Mouse (Mus musculus) midbrain, embryonic 10.5 days (tissue): ENCODE measurements around the gene Bag5. TPM values are rescaled to one million over a fixed set of nuclear protein-coding genes. Genes with fewer than 3 reads are reported as not detected.

ENCODE experiments used
- DNase-seq: peaks from one replicate; pipeline ENCODE4 v3.0.0-alpha.2; 2017; ENCODE audit warnings: low spot score
- H3K27ac ChIP-seq: fragments of 300-500 bp; sonication (generic); replicated peaks from 2 replicates; pipeline ENCODE4 v1.5.1; 2016; ENCODE audit warnings: mild to moderate bottlenecking
- H3K27me3 ChIP-seq: fragments of 300-500 bp; sonication (generic); 2 replicates; pipeline ENCODE4 v1.6.1; 2016; ENCODE audit warnings: low read depth, mild to moderate bottlenecking; ENCODE audit not compliant: poor library complexity, severe bottlenecking
- H3K36me3 ChIP-seq: fragments of 300-500 bp; sonication (generic); 2 replicates; pipeline ENCODE4 v1.6.1; 2016; ENCODE audit warnings: mild to moderate bottlenecking, moderate library complexity
- H3K4me1 ChIP-seq: fragments of 300-500 bp; sonication (generic); 2 replicates; pipeline ENCODE4 v1.6.1; 2016
- H3K4me3 ChIP-seq: fragments of 300-500 bp; sonication (generic); 2 replicates; pipeline ENCODE4 v1.5.1; 2016; ENCODE audit warnings: mild to moderate bottlenecking, moderate library complexity
- H3K9me3 ChIP-seq: fragments of 300-500 bp; sonication (generic); replicated peaks from 2 replicates; pipeline ENCODE4 v1.6.1; 2016; ENCODE audit warnings: mild to moderate bottlenecking
- WGBS: fragments of 180-500 bp; shearing (Covaris S2); methylation state at CpG from one replicate; pipeline ENCODE4 v1.1.7; 2016; 5-methylcytosine and 5-hydroxymethylcytosine counted together
- polyA plus RNA-seq: library from polyadenylated mRNA; unstranded; fragments of >200 nt; fragmentation: Nextera tagmentation; extraction: Ambion mirVana; gene quantifications from 2 replicates; pipeline ENCODE4 v1.2.1, GENCODE M21; 2016

Bag5 gene
- 57.2 and 62.0 TPM in 2 replicates for polyA plus RNA-seq

DNA sequence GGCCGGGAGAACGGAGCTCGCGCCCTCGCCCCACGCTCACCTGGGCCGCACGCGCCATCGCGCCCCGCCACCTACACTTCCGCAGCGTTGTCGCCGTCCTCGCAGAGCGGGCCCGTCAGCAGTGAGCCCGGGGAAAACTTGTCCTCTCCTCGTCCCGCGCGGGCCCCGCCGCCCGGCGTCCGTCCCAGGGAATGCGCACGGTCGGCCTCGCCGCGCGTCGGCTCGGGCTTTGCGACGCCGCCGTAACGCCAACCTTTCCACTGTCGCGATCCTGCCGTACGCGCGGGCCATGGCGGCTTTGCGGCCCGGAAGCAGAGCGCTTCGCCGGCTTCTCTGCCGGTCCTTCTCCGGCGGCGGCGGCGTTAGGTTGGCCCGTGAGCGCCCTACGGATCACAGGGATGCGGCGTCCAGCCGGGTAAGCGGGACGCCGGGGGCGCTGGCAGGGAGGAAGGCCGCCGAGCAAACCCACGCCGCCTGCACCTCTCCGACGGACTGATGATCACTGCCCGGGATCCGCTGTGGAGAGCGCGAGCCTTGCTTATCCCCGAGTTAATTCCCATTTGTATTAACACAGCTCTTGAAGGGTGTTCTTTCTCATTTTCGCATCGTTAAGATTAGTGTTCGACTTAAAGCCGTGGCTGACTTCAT, at the start of gene Bag5, which contains the start of gene Apopt1:
TSS of gene Bag5 (minus strand) at position 254 of the 648 bp plus-strand sequence.
TSS of gene Apopt1 (plus strand) at position 258 of the 648 bp plus-strand sequence.
- H3K27ac ChIP-seq: peak within 1 kb of the TSS; percentile 96
- peak; percentile 92 for DNase-seq
- peaks cover 55% of the 10 kb centered on the region for H3K36me3 ChIP-seq
- WGBS: under 1% methylated on average over 86 of the region's 86 CpGs
- H3K27me3 ChIP-seq: no peaks in the 10 kb centered on the region
- peak within 1 kb of the TSS; percentile 99 for H3K4me3 ChIP-seq
- peaks cover 26% of the 10 kb centered on the region for H3K4me1 ChIP-seq
- H3K9me3 ChIP-seq: no peaks in the 10 kb centered on the region

DNA sequence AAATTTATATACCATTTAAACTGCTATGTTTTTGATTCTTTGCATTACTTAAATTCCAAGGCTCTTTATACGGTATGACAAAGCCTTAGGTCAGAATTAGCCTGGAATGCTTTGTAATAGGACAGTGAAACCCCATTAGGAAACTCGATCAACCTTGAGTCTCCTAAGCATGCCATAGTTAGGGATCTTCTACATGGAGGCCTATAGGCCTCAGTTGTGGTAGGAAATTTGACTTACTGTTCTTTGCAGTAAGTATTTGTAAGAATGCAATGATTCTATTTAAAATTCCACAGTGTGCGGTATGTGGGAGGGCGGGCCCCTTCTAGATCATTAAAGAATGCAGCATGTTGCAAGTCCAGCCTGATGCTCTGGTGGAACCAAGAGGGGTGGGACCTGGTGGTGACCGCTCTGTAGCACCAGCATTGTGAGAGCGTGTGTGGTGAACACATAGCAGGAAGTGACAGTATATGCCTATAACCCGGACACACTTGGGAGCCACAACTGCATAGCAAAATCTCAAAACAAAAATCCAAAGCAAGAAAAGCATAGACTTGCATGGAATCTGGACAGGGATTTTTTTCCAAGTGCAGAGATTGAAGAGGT, 47.4 kb upstream of the Bag5 start:
- DNase-seq: no peak
- WGBS: 80% methylated on average over 7 of the region's 7 CpGs
- Histone ChIP-seq H3K4me1 (peaks cover 74% of the 10 kb centered on the region), H3K9me3 (no peaks in the 10 kb centered on the region), H3K4me3 (peak overlapping the region; percentile 89), H3K27me3 (peaks cover 12% of the 10 kb centered on the region; the same call in 1 of the 2 replicates), H3K27ac (peak overlapping the region; percentile 95; the same call in 1 of the 2 replicates), H3K36me3 (peaks cover 24% of the 10 kb centered on the region)

DNA sequence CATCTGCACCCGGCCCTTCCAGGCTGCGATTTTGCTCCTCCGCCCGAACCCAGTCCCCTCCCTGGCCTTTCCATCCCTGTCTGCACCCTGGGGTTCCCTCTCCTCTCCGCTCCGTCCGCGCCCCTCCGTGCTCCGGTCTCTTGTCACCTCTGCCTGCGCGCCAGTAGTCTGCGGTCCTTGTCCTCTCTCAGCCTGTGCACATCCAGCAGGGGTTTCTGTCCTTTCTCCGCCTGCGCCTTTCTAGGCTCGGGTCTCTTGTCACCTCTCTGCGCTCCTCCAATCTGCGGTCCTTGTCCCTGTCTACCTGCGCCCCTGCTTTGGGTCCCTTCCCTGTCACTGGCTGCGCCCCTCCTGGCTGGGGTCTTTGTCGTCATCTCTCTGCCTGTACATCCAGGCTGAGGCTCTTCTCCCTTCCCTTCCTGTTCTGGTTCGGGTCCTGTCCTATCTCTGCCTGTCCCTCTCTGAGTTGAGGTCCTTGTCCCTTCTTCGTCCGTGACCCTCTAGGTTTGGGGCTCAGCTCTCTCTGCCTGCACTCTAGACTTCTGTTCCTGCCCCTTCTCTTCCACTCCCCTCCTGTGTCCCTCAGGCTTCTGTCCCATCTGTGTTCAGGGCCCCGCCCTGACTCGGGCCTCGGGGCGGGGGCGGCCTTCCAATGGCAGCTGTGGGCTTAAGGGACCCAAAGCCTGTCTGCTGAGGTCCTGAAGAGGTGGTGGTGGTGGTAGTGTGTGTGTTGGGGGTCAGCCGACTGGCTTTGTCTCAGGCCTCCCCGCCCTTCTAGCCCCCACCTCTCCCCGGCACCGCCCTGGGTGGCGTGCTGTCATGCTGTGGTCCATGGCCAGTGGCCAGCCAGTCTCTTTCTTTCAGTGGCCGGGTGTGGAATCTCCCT, 46.4 kb upstream of the Bag5 start:
- WGBS: 2% methylated on average over 35 of the region's 35 CpGs
- DNase-seq: peak; percentile 65
- peak overlapping the region; percentile 95 for H3K27ac ChIP-seq
- no peaks in the 10 kb centered on the region for H3K9me3 ChIP-seq
- peaks cover 66% of the 10 kb centered on the region for H3K4me1 ChIP-seq
- H3K27me3 ChIP-seq: peaks cover 12% of the 10 kb centered on the region; the same call in 1 of the 2 replicates
- peak overlapping the region; percentile 89 for H3K4me3 ChIP-seq
- H3K36me3 ChIP-seq: peaks cover 24% of the 10 kb centered on the region

DNA sequence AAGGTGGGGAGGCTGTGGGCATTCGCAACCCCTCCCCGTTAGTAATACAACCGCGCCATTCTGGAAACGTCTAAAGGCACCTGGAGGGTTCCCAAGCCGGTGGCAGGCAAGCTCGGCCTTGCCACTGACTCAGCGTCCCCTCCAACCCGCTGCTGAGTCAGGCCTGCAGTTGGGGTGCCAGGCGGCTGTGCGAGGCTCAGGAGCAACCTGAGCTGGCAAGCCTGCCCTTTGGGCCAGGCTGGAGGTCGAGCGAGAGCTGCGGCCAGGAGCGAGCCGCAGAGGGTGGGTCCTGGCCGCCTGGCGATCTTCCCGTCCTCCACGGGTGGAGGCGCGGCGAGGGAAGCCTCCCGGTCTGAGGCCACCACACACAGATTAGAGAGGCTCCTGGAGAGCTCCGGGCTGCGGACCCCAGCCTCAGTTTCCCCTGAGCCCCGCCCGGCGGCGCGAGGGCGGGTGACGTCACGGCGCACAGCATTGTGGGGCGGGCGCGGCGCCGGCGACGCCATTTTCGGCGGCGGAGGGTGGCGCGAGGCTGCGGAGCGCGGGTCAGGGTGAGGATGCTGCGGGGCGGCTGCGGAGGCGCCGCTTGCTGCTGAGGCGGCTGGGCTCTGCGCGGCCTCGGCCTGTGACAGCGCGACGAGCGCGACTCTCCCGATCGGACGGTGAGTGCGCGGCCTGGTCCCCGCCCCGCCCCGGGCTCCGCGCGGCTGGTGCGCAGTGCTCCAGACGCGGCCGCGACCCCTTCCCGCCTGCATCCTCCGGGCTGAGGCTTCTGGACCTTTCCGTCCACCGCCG, 45.5 kb upstream of the Bag5 start, which contains the start of gene Klc1:
TSS of gene Klc1 (plus strand) at position 469 of the 795 bp plus-strand sequence.
- H3K27ac ChIP-seq: peak within 1 kb of the TSS; percentile 95
- peak within 1 kb of the TSS; percentile 89 for H3K4me3 ChIP-seq
- 1% methylated on average over 85 of the region's 85 CpGs for WGBS
- peak; percentile 81 for DNase-seq
- peaks cover 61% of the 10 kb centered on the region for H3K4me1 ChIP-seq
- H3K9me3 ChIP-seq: no peaks in the 10 kb centered on the region
- peaks cover 17% of the 10 kb centered on the region for H3K36me3 ChIP-seq
- H3K27me3 ChIP-seq: peaks cover 12% of the 10 kb centered on the region; the same call in 1 of the 2 replicates

DNA sequence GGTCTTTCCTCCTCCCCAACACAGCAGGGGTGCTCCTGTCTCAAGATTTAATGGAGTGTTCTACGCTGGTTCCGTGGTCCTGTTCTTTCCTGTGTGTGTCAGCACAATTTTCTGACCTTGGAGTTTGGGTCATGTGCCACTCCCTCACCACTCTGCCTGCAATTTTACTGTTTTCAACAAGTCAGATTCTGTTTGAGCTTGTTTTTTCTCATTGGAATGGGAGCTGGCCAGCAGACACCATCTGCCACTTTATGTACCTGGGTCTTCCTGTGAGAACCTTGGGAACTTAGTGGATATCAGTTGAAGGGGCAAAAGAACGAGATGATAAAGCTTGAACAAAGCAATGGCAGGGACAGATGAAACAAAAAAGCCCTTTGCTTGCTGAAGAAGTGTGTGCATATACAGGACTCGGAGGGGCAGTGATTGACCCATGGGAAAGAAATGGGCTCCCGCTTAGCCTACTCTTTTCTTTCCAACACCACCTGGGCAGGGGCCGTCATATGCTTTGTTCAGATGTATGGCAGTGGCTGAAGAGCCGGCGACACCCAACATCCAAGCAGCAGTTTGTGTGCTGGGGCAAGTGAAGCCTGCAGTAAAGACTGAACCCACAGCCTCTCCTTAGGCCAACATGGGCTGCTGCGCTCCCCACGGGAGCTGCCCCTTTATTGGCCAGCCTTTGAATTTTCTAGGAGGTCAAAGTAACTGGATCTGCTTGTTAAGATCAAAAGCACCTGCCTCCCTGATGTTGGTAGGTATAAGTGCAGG, 44.7 kb upstream of the Bag5 start:
- DNase-seq: no peak
- Histone ChIP-seq H3K36me3 (peaks cover 9% of the 10 kb centered on the region), H3K27ac (peak overlapping the region; percentile 95), H3K9me3 (no peaks in the 10 kb centered on the region), H3K4me1 (peaks cover 53% of the 10 kb centered on the region), H3K4me3 (peak overlapping the region; percentile 89), H3K27me3 (peaks cover 12% of the 10 kb centered on the region; the same call in 1 of the 2 replicates)
- WGBS: 61% methylated on average over 10 of the region's 10 CpGs

DNA sequence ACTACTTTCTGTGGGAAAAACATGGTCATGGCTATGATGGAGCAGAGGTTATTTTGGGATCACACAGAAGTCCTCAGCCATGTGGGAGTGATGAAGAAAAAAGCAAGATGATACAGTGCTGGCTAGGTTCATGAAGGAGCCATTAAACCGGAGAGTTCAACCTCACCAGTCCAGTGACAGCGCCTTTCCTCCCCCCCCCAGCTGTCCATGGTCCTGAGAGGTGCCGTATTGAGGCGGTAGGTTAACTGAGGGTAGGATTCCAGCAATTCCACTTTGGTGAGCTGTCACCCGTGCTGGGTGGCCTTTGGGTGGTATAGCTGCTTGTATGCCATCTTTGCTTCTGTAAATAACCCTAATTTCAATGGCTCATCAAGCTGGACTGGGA, 43.6 kb upstream of the Bag5 start:
- Histone ChIP-seq H3K4me3 (no peak overlapping the region), H3K36me3 (no peaks in the 10 kb centered on the region), H3K27ac (no peak overlapping the region), H3K9me3 (no peaks in the 10 kb centered on the region), H3K4me1 (peaks cover 44% of the 10 kb centered on the region), H3K27me3 (peaks cover 12% of the 10 kb centered on the region; the same call in 1 of the 2 replicates)
- no peak for DNase-seq
- 50% methylated on average over 5 of the region's 5 CpGs for WGBS

DNA sequence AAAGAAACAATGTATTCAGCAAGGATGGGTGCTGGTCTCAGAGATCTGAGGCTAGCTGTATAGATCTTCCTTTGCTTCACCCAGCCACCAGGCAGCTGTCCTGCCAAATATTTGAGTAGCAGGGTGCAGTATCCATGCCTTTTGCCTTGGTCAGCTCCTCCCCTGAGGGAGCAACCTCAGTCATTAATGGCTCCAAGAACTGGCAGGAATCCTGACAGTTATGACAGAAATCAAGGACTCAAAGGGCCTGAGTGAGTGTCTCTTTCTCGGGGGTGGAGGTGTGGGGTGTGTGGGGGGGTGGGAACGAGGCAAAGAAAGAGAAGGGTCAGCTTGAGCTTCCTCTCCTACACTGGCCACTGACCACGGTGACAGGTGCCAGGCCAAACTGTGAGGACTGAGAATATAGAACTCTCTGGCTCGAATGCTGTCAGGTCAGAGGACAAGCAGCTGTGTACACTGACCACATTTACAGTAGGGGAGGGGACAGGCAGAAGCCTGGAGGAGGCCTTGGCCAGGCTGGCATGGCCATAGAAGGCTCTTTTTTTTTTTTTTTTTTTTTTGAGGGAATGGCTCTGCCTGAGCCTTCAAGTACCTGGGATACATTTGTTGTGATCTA, 43.1 kb upstream of the Bag5 start:
- H3K4me1 ChIP-seq: peaks cover 39% of the 10 kb centered on the region
- no peak overlapping the region for H3K27ac ChIP-seq
- H3K9me3 ChIP-seq: no peaks in the 10 kb centered on the region
- no peak overlapping the region for H3K4me3 ChIP-seq
- no peaks in the 10 kb centered on the region for H3K36me3 ChIP-seq
- 72% methylated on average over 4 of the region's 4 CpGs for WGBS
- DNase-seq: no peak
- H3K27me3 ChIP-seq: peaks cover 12% of the 10 kb centered on the region; the same call in 1 of the 2 replicates

DNA sequence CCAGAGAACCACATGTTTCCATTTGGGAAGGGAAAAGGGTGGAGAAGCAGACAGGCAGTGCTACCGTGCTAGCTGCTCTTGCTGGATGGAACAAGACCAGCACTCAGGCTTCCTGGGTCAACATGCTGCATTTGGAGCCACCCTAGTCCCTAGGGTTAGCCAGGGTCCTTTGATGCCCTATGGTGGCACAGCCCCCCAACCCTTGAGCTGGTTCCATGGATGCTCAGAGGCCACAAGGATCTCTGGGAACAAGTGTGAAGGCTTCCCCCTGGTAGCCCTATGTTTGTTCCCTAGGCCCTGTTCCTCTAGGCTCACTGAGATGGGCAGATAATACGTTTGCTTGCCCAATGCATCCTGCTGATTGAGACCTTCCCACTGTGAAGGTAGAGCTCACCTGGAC, 42.2 kb upstream of the Bag5 start:
- H3K27me3 ChIP-seq: peaks cover 12% of the 10 kb centered on the region; the same call in 1 of the 2 replicates
- 75% methylated on average over 2 of the region's 2 CpGs for WGBS
- no peak overlapping the region for H3K4me3 ChIP-seq
- H3K9me3 ChIP-seq: no peaks in the 10 kb centered on the region
- no peak overlapping the region for H3K27ac ChIP-seq
- H3K4me1 ChIP-seq: peaks cover 29% of the 10 kb centered on the region
- DNase-seq: no peak
- H3K36me3 ChIP-seq: no peaks in the 10 kb centered on the region

DNA sequence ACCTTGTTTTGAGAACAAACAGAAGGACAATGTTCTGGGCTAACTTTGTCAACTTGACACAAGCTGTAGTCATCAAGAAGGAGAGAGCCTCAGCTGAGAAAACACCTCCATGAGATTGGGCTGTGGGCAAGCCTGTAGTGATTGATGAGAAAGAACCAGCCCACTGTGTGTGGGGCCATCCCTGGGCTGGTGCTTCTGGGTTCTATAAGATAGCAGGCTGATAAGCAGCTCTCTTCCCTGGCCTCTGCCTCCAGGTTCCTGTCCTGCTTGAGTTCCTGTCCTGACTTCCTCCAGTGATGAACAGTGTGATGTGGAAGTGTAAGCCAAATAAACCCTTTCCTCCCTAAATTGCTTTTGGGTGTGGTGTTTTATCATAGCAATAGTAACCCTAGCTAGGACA, 41.7 kb upstream of the Bag5 start:
- Histone ChIP-seq H3K27me3 (peaks cover 12% of the 10 kb centered on the region; the same call in 1 of the 2 replicates), H3K4me3 (no peak overlapping the region), H3K27ac (no peak overlapping the region), H3K9me3 (no peaks in the 10 kb centered on the region), H3K36me3 (no peaks in the 10 kb centered on the region), H3K4me1 (peaks cover 24% of the 10 kb centered on the region)
- no peak for DNase-seq

DNA sequence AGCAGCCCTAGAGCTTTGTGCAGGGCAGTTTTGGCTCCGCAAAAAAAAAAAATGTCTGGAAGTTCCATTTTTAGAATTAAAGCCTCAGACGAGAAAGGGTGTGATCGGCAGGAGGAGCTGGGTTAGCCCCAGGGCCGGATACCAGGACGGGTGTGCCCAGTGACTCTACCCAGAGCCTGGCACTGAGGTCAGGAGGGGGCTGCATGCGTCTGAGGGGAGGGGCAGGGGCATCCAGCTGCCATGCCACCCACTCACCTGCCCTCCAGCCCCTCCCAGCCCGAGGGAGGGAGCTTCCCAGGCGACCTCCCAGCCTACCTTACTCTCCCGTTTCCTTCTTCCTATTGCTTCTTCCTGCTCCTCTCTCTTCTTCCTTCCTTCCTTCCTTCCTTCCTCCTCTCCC, 40.3 kb upstream of the Bag5 start:
- no peaks in the 10 kb centered on the region for H3K36me3 ChIP-seq
- H3K27ac ChIP-seq: no peak overlapping the region
- H3K9me3 ChIP-seq: no peaks in the 10 kb centered on the region
- peaks cover 12% of the 10 kb centered on the region; the same call in 1 of the 2 replicates for H3K27me3 ChIP-seq
- 72% methylated on average over 9 of the region's 9 CpGs for WGBS
- H3K4me1 ChIP-seq: peaks cover 11% of the 10 kb centered on the region
- no peak for DNase-seq
- no peak overlapping the region for H3K4me3 ChIP-seq

DNA sequence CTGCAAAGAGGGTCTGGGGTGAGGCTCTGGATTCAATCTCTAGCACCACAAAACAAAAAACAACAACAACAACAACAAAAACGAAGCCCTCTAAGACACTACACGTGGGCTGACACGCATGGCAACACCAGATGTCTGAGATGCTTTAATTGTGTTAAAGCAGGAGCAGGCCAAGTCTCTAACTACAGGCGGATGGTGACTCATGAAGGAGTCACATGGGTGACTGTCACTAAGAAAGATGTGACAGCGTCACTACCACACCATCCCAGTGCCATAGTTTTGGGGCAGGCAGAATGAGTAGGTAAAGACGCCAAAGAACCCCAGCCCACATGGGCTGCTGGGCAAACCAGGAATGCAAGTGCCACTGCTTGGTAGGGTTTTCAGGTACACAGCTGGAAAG, 39.4 kb upstream of the Bag5 start:
- Histone ChIP-seq H3K4me1 (peaks cover 2% of the 10 kb centered on the region; the same call in 1 of the 2 replicates), H3K27me3 (peaks cover 8% of the 10 kb centered on the region; the same call in 1 of the 2 replicates), H3K4me3 (no peak overlapping the region), H3K9me3 (no peaks in the 10 kb centered on the region), H3K36me3 (no peaks in the 10 kb centered on the region), H3K27ac (no peak overlapping the region)
- 90% methylated on average over 6 of the region's 6 CpGs for WGBS
- DNase-seq: no peak
